Mouse (Mus musculus) liver (tissue): ENCODE results near the gene Osm.
A peak's percentile ranks its signal among the peaks of the same experiment; 100 is the strongest.

ENCODE experiments used
- DNase-seq: peaks from one replicate; pipeline ENCODE4 v3.0.0-alpha.2; 2020; ENCODE audit warnings: mixed read lengths

The Osm gene

GRCm38 (mm10) chr11:4276411-4276861, 40.2 kb downstream of the Osm start:
- DNase-seq, result peak; percentile 13

GRCm38 (mm10) chr11:4279909-4280308, 43.7 kb downstream of the Osm start:
- no peak for DNase-seq

- no peak for DNase-seq
These were observed 45.6 kb downstream of the Osm start for GRCm38 (mm10) chr11:4281852-4282251.

- DNase-seq, result peak; percentile 54
These were observed 47.4 kb downstream of the Osm start for GRCm38 (mm10) chr11:4283627-4284026.

GRCm38 (mm10) chr11:4289280-4289679, 53.1 kb downstream of the Osm start:
- DNase-seq, result no peak
